Mouse (Mus musculus) midbrain, postnatal 0 days (tissue): Measurements from ENCODE around the gene Rbpj. TPM values are rescaled to one million over a fixed set of nuclear protein-coding genes. Genes with fewer than 3 reads are reported as not detected.
A peak's percentile ranks its signal among the peaks of the same experiment; 100 is the strongest.

ENCODE experiments used
- ATAC-seq: fragments of 200-750 bp; cut with Nextera tagmentation; 2 replicates; pipeline ENCODE4 v1.8.0; 2017; ENCODE audit warnings: moderate number of reproducible peaks, mild to moderate bottlenecking, moderate TSS enrichment, moderate library complexity; ENCODE audit not compliant: low FRiP score
- DNase-seq: peaks from one replicate; pipeline ENCODE4 v3.0.0-alpha.2; 2015; ENCODE audit warnings: low spot score
- H3K27ac ChIP-seq: fragments of 300-500 bp; sonication (generic); 2 replicates; pipeline ENCODE4 v1.5.1; 2014; ENCODE audit warnings: low read depth, mild to moderate bottlenecking, low read length, mixed read lengths
- H3K27me3 ChIP-seq: fragments of 300-500 bp; sonication (generic); 2 replicates; pipeline ENCODE4 v1.6.1; 2014; ENCODE audit warnings: low read length, control low read depth, mixed read lengths; ENCODE audit not compliant: insufficient read depth
- H3K36me3 ChIP-seq: fragments of 300-500 bp; sonication (generic); 2 replicates; pipeline ENCODE4 v1.6.1; 2014; ENCODE audit warnings: low read length, control low read depth, mixed read lengths; ENCODE audit not compliant: insufficient read depth
- H3K4me1 ChIP-seq: fragments of 300-500 bp; sonication (generic); 2 replicates; pipeline ENCODE4 v1.6.1; 2014; ENCODE audit warnings: mild to moderate bottlenecking, control low read depth, antibody characterized with exemption, low read length, mixed read lengths; ENCODE audit not compliant: insufficient read depth
- H3K4me2 ChIP-seq: fragments of 300-500 bp; sonication (generic); 2 replicates; pipeline ENCODE4 v1.6.1; 2014; ENCODE audit warnings: low read depth, mild to moderate bottlenecking, low read length, mixed read lengths; ENCODE audit not compliant: poor library complexity, severe bottlenecking
- H3K4me3 ChIP-seq: fragments of 300-500 bp; sonication (generic); 2 replicates; pipeline ENCODE4 v1.5.1; 2014; ENCODE audit warnings: low read depth, mild to moderate bottlenecking, low read length, moderate library complexity
- H3K9ac ChIP-seq: fragments of 300-500 bp; sonication (generic); replicated peaks from 2 replicates; pipeline ENCODE4 v1.6.1; 2014; ENCODE audit warnings: mild to moderate bottlenecking, low read length, moderate library complexity, mixed read lengths; ENCODE audit not compliant: poor library complexity, severe bottlenecking
- H3K9me3 ChIP-seq: fragments of 300-500 bp; sonication (generic); 2 replicates; pipeline ENCODE4 v1.6.1; 2016; ENCODE audit warnings: low read length, control low read depth
- CTCF ChIP-seq: IDR thresholded peaks from 2 replicates; pipeline ENCODE4 v1.5.1; 2016; ENCODE audit warnings: antibody characterized with exemption, mild to moderate bottlenecking
- WGBS: fragments of 180-500 bp; shearing (Covaris S2); extraction: QIAGEN DNeasy Blood & Tissue Kit; methylation state at CpG from one replicate; pipeline ENCODE4 v1.1.7; 2014; 5-methylcytosine and 5-hydroxymethylcytosine counted together
- polyA plus RNA-seq: library from polyadenylated mRNA; unstranded; fragments of >200 nt; fragmentation: Nextera tagmentation; extraction: Ambion mirVana; gene quantifications from 2 replicates; pipeline ENCODE4 v1.2.1, GENCODE M21; 2015
- total RNA-seq: library from RNA; depleted of rRNA; stranded (reverse); fragments of >200 nt; gene quantifications from 2 replicates; pipeline ENCODE4 v1.2.3, GENCODE M21; 2014

Gene Rbpj
- total and polyA plus RNA-seq, 2 experiments from 2014 or later, result 14.8 to 21.0 TPM

- under 1% methylated on average over 38 of the region's 67 CpGs for whole genome bisulfite sequencing
- H3K9me3 ChIP-seq, result no peaks in the 10 kb centered on the region
- peaks cover 4% of the 10 kb centered on the region; the same call in 1 of the 2 replicates for H3K4me1 ChIP-seq
- peak; percentile 38 for DNase-seq
- peak overlapping the region; percentile 95 for H3K27ac ChIP-seq
- H3K9ac ChIP-seq, result peak overlapping the region; percentile 89
- peak; percentile 1; the same call in 1 of the 2 replicates for TF ChIP-seq CTCF
- H3K4me2 ChIP-seq, result peak overlapping the region; percentile 91
- H3K36me3 ChIP-seq, result no peaks in the 10 kb centered on the region
- no peak; the same call in 1 of the 2 replicates for ATAC-seq
- H3K27me3 ChIP-seq, result no peaks in the 10 kb centered on the region
- H3K4me3 ChIP-seq, result peak overlapping the region; percentile 88
Observed at GRCm38 (mm10) chr5:53590875-53591682, 125.1 kb downstream of the Rbpj start.

- H3K9ac ChIP-seq, result peak overlapping the region; percentile 89
- ATAC-seq, result no peak
- no peak; the same call in 1 of the 2 replicates for TF ChIP-seq CTCF
- no peaks in the 10 kb centered on the region for H3K9me3 ChIP-seq
- H3K4me2 ChIP-seq, result peak overlapping the region; percentile 91
- H3K27ac ChIP-seq, result 0 out of 2 replicates have a peak overlapping the region, but pooled peaks have one; percentile 95
- peak overlapping the region; percentile 88 for H3K4me3 ChIP-seq
- H3K36me3 ChIP-seq, result no peaks in the 10 kb centered on the region
- WGBS, result 1% methylated on average over 8 of the region's 8 CpGs
- no peak for DNase-seq
- H3K27me3 ChIP-seq, result no peaks in the 10 kb centered on the region
- H3K4me1 ChIP-seq, result peaks cover 4% of the 10 kb centered on the region; the same call in 1 of the 2 replicates
Observed at GRCm38 (mm10) chr5:53591683-53592050, 125.7 kb downstream of the Rbpj start.

DNA sequence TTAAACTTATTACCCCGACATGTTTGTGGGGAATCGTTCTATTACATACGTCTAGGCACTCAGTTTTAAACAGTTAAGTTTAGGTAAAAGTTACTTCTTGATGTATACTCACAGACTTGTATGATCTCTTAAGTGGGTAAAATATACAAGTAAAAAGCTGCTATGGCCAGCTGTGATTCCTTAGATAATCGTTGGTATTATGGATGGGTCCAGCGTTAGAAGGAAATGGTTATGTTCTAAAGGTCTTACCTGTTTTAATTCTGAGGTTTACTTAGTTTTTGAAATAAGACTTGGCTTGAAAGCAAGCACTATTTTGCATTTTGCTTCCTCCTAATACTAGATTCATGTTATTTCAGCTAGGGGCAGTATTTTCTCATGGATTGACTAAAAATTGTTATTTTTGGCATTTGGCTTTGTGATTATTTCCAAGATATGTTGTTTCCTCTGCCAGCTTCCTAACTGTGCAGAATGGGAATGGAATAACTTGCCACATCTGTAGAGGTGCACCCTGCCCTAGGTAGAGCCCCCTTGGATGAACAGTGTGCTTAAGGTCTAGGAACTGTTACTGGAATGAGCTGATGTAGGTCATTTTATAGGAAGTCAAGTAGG lies 127.2 kb downstream of the Rbpj start:
- 85% methylated on average over 5 of the region's 5 CpGs for WGBS
- Histone ChIP-seq H3K4me1 (peaks cover 4% of the 10 kb centered on the region; the same call in 1 of the 2 replicates), H3K36me3 (no peaks in the 10 kb centered on the region), H3K4me3 (no peak overlapping the region), H3K4me2 (no peak overlapping the region), H3K9ac (no peak overlapping the region), H3K27ac (no peak overlapping the region), H3K9me3 (no peaks in the 10 kb centered on the region), H3K27me3 (no peaks in the 10 kb centered on the region)
- DNase-seq (no peak), ATAC-seq (no peak)
- peak; percentile 41 for TF ChIP-seq CTCF

- Histone ChIP-seq H3K9ac (no peak overlapping the region), H3K4me1 (peaks cover 4% of the 10 kb centered on the region; the same call in 1 of the 2 replicates), H3K27me3 (no peaks in the 10 kb centered on the region), H3K36me3 (no peaks in the 10 kb centered on the region), H3K4me2 (no peak overlapping the region), H3K9me3 (no peaks in the 10 kb centered on the region), H3K27ac (no peak overlapping the region), H3K4me3 (no peak overlapping the region)
- ATAC-seq, result no peak
- peak; percentile 61 for DNase-seq
- peak; percentile 68 for TF ChIP-seq CTCF
- 23% methylated on average over 4 of the region's 4 CpGs for WGBS
Observed at GRCm38 (mm10) chr5:53594274-53594673, 128.3 kb downstream of the Rbpj start.

DNA sequence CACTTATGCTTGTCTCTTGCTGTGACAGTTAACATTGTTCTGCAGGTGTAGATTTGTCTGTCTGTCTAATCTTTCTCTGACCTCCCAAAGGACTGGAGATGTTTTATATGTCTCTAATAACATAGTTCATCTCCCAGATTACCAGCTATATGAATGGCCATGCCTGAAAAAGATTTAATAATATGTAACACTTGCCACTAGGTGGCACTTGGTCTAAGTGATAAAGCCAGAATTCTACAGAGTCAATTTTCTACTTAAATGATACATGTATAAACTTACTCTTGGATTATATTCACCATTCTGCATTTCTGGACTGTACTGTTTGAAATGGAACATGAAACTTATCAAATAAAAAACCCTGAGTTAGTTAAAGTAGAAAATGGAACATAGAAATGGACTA lies 132.6 kb downstream of the Rbpj start:
- no peak for ATAC-seq
- Histone ChIP-seq H3K4me2 (no peak overlapping the region), H3K9ac (no peak overlapping the region), H3K4me1 (no peaks in the 10 kb centered on the region), H3K27ac (no peak overlapping the region), H3K9me3 (no peaks in the 10 kb centered on the region), H3K27me3 (no peaks in the 10 kb centered on the region), H3K36me3 (no peaks in the 10 kb centered on the region), H3K4me3 (no peak overlapping the region)
- TF ChIP-seq CTCF, result peak; percentile 76
- DNase-seq, result peak; percentile 68

- no peaks in the 10 kb centered on the region for H3K4me1 ChIP-seq
- H3K27me3 ChIP-seq, result no peaks in the 10 kb centered on the region
- no peak overlapping the region for H3K9ac ChIP-seq
- no peak overlapping the region for H3K4me3 ChIP-seq
- H3K36me3 ChIP-seq, result no peaks in the 10 kb centered on the region
- no peak for ATAC-seq
- WGBS, result 95% methylated on average over 1 of the region's 1 CpGs
- H3K9me3 ChIP-seq, result no peaks in the 10 kb centered on the region
- H3K27ac ChIP-seq, result no peak overlapping the region
- H3K4me2 ChIP-seq, result no peak overlapping the region
- no peak for TF ChIP-seq CTCF
- DNase-seq, result no peak
Observed at GRCm38 (mm10) chr5:53599116-53599515, 133.2 kb downstream of the Rbpj start.
